8 mouse cellular contexts compared by ENCODE assay signal in genomic region chr2:156809579-156809978, GRCm38 (mm10). TPM values are rescaled to one million over a fixed set of nuclear protein-coding genes. Genes with fewer than 3 reads are reported as not detected.
A peak's percentile ranks its signal among the peaks of the same experiment; 100 is the strongest.
DNase-seq lines count a peak whose midpoint lies in the region; ATAC-seq and TF ChIP-seq lines count a peak whose summit lies in the region.

No protein-coding gene starts in this region.

- no peak overlapping the region for H3K4me2 ChIP-seq in forebrain, embryonic 15.5 days (replicated peaks)
- H3K4me2 ChIP-seq in heart, embryonic 15.5 days = no peak overlapping the region

- H3K9me3 ChIP-seq in forebrain, embryonic 10.5 days = no peaks in the 10 kb centered on the region
- H3K9me3 ChIP-seq in forebrain, embryonic 15.5 days = no peaks in the 10 kb centered on the region
- H3K9me3 ChIP-seq in embryonic facial prominence, embryonic 10.5 days = no peaks in the 10 kb centered on the region
- H3K9me3 ChIP-seq in heart, embryonic 15.5 days (replicated peaks) = no peaks in the 10 kb centered on the region

- TF ChIP-seq CTCF in small intestine, adult 2 months (IDR thresholded peaks at IDR 0.05; ENCODE audit: extremely low read depth, insufficient read length, insufficient replicate concordance, low read depth, low read length) = peak; percentile 73; the same call in 1 of the 2 replicates

- H3K27ac ChIP-seq in forebrain, embryonic 10.5 days = peak overlapping the region; percentile 48; the same call in 1 of the 2 replicates
- H3K27ac ChIP-seq in forebrain, embryonic 15.5 days (replicated peaks) = no peak overlapping the region
- H3K27ac ChIP-seq in embryonic facial prominence, embryonic 10.5 days (replicated peaks) = peak overlapping the region; percentile 19
- no peak overlapping the region for H3K27ac ChIP-seq in heart, embryonic 15.5 days
- no peak overlapping the region for H3K27ac ChIP-seq in small intestine, adult 2 months (ENCODE audit: insufficient read depth, low read depth, low read length)

- H3K4me3 ChIP-seq in forebrain, embryonic 10.5 days = no peak overlapping the region
- no peak overlapping the region for H3K4me3 ChIP-seq in forebrain, embryonic 15.5 days
- no peak overlapping the region for H3K4me3 ChIP-seq in embryonic facial prominence, embryonic 10.5 days
- H3K4me3 ChIP-seq in heart, embryonic 15.5 days = no peak overlapping the region
- no peak overlapping the region for H3K4me3 ChIP-seq in small intestine, adult 2 months (ENCODE audit: low read depth, low read length)

- TF ChIP-seq POLR2A in small intestine, adult 2 months (IDR thresholded peaks at IDR 0.05; ENCODE audit: low read depth, low read length) = no peak

- H3K36me3 ChIP-seq in forebrain, embryonic 10.5 days (replicated peaks) = no peaks in the 10 kb centered on the region
- no peaks in the 10 kb centered on the region for H3K36me3 ChIP-seq in forebrain, embryonic 15.5 days
- no peaks in the 10 kb centered on the region for H3K36me3 ChIP-seq in embryonic facial prominence, embryonic 10.5 days (replicated peaks)
- no peaks in the 10 kb centered on the region for H3K36me3 ChIP-seq in heart, embryonic 15.5 days
- no peaks in the 10 kb centered on the region for H3K36me3 ChIP-seq in small intestine, adult 2 months (ENCODE audit: control insufficient read depth, insufficient read depth, low read length)

- no peak overlapping the region for H3K9ac ChIP-seq in forebrain, embryonic 15.5 days (replicated peaks)
- no peak overlapping the region for H3K9ac ChIP-seq in heart, embryonic 15.5 days

- H3K27me3 ChIP-seq in forebrain, embryonic 10.5 days (ENCODE audit: poor library complexity, severe bottlenecking) = no peaks in the 10 kb centered on the region
- no peaks in the 10 kb centered on the region for H3K27me3 ChIP-seq in forebrain, embryonic 15.5 days
- H3K27me3 ChIP-seq in embryonic facial prominence, embryonic 10.5 days (replicated peaks; ENCODE audit: low read depth, poor library complexity, severe bottlenecking) = no peaks in the 10 kb centered on the region
- H3K27me3 ChIP-seq in heart, embryonic 15.5 days = 0 out of 2 replicates have a peak, but pooled peaks cover 3% of the 10 kb centered on the region
- H3K27me3 ChIP-seq in small intestine, adult 2 months (ENCODE audit: control insufficient read depth, insufficient read depth, low read length) = no peaks in the 10 kb centered on the region

- DNase-seq in forebrain, embryonic 10.5 days (ENCODE audit: extremely low spot score, low spot score) = peak; percentile 67
- peak; percentile 58 to 62 for DNase-seq in adrenal gland, adult 18-20 months (ENCODE audit: low spot score in 2 of 2)
- peak; percentile 74 for DNase-seq in embryonic facial prominence, embryonic 10.5 days (ENCODE audit: low spot score)
- DNase-seq in layer of hippocampus, postnatal 10 days (ENCODE audit: low spot score in 2 of 2) = peak; percentile 78 to 83
- DNase-seq in lung, postnatal 4 days = peak; percentile 49 to 81

- peaks cover 16% of the 10 kb centered on the region for H3K4me1 ChIP-seq in forebrain, embryonic 10.5 days
- H3K4me1 ChIP-seq in forebrain, embryonic 15.5 days = 0 out of 2 replicates have a peak, but pooled peaks cover 3% of the 10 kb centered on the region
- peaks cover 15% of the 10 kb centered on the region for H3K4me1 ChIP-seq in embryonic facial prominence, embryonic 10.5 days
- H3K4me1 ChIP-seq in heart, embryonic 15.5 days (replicated peaks) = peaks cover 9% of the 10 kb centered on the region
- H3K4me1 ChIP-seq in small intestine, adult 2 months (ENCODE audit: control insufficient read depth, insufficient read depth, insufficient read length, low read length) = no peaks in the 10 kb centered on the region

- 70% methylated on average over 2 of the region's 2 CpGs for WGBS in forebrain, embryonic 10.5 days
- 63% methylated on average over 2 of the region's 2 CpGs for WGBS in forebrain, embryonic 15.5 days
- WGBS in embryonic facial prominence, embryonic 10.5 days = 49% methylated on average over 2 of the region's 2 CpGs
- 29% methylated on average over 2 of the region's 2 CpGs for WGBS in heart, embryonic 15.5 days
- WGBS in small intestine, adult 2 months = 43% methylated on average over 2 of the region's 2 CpGs

- ATAC-seq in forebrain, embryonic 15.5 days (replicated peaks) = no peak
- peak; percentile 31; the same call in 1 of the 2 replicates for ATAC-seq in heart, embryonic 15.5 days (replicated peaks; ENCODE audit: insufficient number of reproducible peaks, insufficient read depth, low FRiP score, low read depth)

RNA-seq across cellular contexts. Expression of gene Tgif2, which starts 30.2 kb away (rescaled TPM):
- 108 and 109 TPM in 2 replicates for polyA plus RNA-seq in forebrain, embryonic 10.5 days (2016; fragmentation: Nextera tagmentation; extraction: Ambion mirVana)
- 42.4 and 45.2 TPM in 2 replicates for polyA plus RNA-seq in forebrain, embryonic 15.5 days (2015; fragmentation: Nextera tagmentation; extraction: Ambion mirVana)
- total RNA-seq in adrenal gland, adult 18-20 months (2021) = 1 to 10 TPM; 2.0 to 2.1 TPM
- polyA plus RNA-seq in embryonic facial prominence, embryonic 10.5 days (2016; fragmentation: Nextera tagmentation; extraction: Ambion mirVana) = 112 and 114 TPM in 2 replicates
- 23.6 and 34.1 TPM in 2 replicates for polyA plus RNA-seq in heart, embryonic 15.5 days (2015; fragmentation: Nextera tagmentation; extraction: Ambion mirVana)
- 1 to 10 TPM; 5.0 to 5.6 TPM for total RNA-seq in layer of hippocampus, postnatal 10 days (2021)
- polyA plus RNA-seq in small intestine, adult 2 months (2012; rRNA removed) = 1.5 and 2.0 TPM in 2 replicates

RNA-seq across cellular contexts. Expression of gene Myl9, which starts 34.4 kb away (rescaled TPM):
- 79.0 and 80.3 TPM in 2 replicates for polyA plus RNA-seq in forebrain, embryonic 10.5 days (2016; fragmentation: Nextera tagmentation; extraction: Ambion mirVana)
- 32.2 and 34.2 TPM in 2 replicates for polyA plus RNA-seq in forebrain, embryonic 15.5 days (2015; fragmentation: Nextera tagmentation; extraction: Ambion mirVana)
- 10 to 100 TPM; 52.0 to 58.6 TPM for total RNA-seq in adrenal gland, adult 18-20 months (2021)
- polyA plus RNA-seq in embryonic facial prominence, embryonic 10.5 days (2016; fragmentation: Nextera tagmentation; extraction: Ambion mirVana) = 82.9 and 91.7 TPM in 2 replicates
- 1,553 and 1,598 TPM in 2 replicates for polyA plus RNA-seq in heart, embryonic 15.5 days (2015; fragmentation: Nextera tagmentation; extraction: Ambion mirVana)
- 10 to 100 TPM; 21.4 to 23.4 TPM for total RNA-seq in layer of hippocampus, postnatal 10 days (2021)
- polyA plus RNA-seq in small intestine, adult 2 months (2012; rRNA removed) = 391 and 410 TPM in 2 replicates

RNA-seq across cellular contexts. Expression of gene 4930518I15Rik, which starts 48.2 kb away (rescaled TPM):
- polyA plus RNA-seq in forebrain, embryonic 10.5 days (2016; fragmentation: Nextera tagmentation; extraction: Ambion mirVana) = 7.7 and 9.3 TPM in 2 replicates
- 11.2 and 12.1 TPM in 2 replicates for polyA plus RNA-seq in forebrain, embryonic 15.5 days (2015; fragmentation: Nextera tagmentation; extraction: Ambion mirVana)
- total RNA-seq in adrenal gland, adult 18-20 months (2021) = 1 to 10 TPM; 2.5 to 3.8 TPM
- 9.9 and 10.0 TPM in 2 replicates for polyA plus RNA-seq in embryonic facial prominence, embryonic 10.5 days (2016; fragmentation: Nextera tagmentation; extraction: Ambion mirVana)
- 4.8 and 5.7 TPM in 2 replicates for polyA plus RNA-seq in heart, embryonic 15.5 days (2015; fragmentation: Nextera tagmentation; extraction: Ambion mirVana)
- total RNA-seq in layer of hippocampus, postnatal 10 days (2021) = 1 to 10 TPM; 3.6 to 3.8 TPM
- polyA plus RNA-seq in small intestine, adult 2 months (2012; rRNA removed) = 0.37 and 0.42 TPM in 2 replicates

RNA-seq across cellular contexts. Expression of gene Rab5if, which starts 53.3 kb away (rescaled TPM):
- 185 and 186 TPM in 2 replicates for polyA plus RNA-seq in forebrain, embryonic 10.5 days (2016; fragmentation: Nextera tagmentation; extraction: Ambion mirVana)
- polyA plus RNA-seq in forebrain, embryonic 15.5 days (2015; fragmentation: Nextera tagmentation; extraction: Ambion mirVana) = 144 and 145 TPM in 2 replicates
- 100 to 1,000 TPM; 223 to 330 TPM for total RNA-seq in adrenal gland, adult 18-20 months (2021)
- 174 and 187 TPM in 2 replicates for polyA plus RNA-seq in embryonic facial prominence, embryonic 10.5 days (2016; fragmentation: Nextera tagmentation; extraction: Ambion mirVana)
- 152 and 164 TPM in 2 replicates for polyA plus RNA-seq in heart, embryonic 15.5 days (2015; fragmentation: Nextera tagmentation; extraction: Ambion mirVana)
- total RNA-seq in layer of hippocampus, postnatal 10 days (2021) = 100 to 1,000 TPM; 117 to 127 TPM
- 105 and 148 TPM in 2 replicates for polyA plus RNA-seq in small intestine, adult 2 months (2012; rRNA removed)

Comparison
In these comparisons a context has a peak if more than half of its experiments do, and no peak if none do; other contexts are left out.
1. H3K27ac ChIP-seq: peak in forebrain, embryonic 10.5 days (single experiment) and embryonic facial prominence, embryonic 10.5 days (single experiment); none in forebrain, embryonic 15.5 days (single experiment), heart, embryonic 15.5 days (single experiment) and small intestine, adult 2 months (single experiment).
2. Peak in every context shown above with its lines, with median percentiles within 50 percentile points of each other: DNase-seq.